Mouse (Mus musculus): ENCODE measurements around the gene Gm26965.
A peak's percentile ranks its signal among the peaks of the same experiment; 100 is the strongest.
"Not testable (repeated sequence)": the region's sequence is repeated elsewhere in the genome, so short reads cannot be mapped to it uniquely, and the experiment has no call there.

Gene Gm26965

GRCm38 (mm10) chr13:67525753-67526410, at the start of gene Gm26965, which contains the start of gene Zfp87:
Gene Gm26965, minus strand, starts transcription at chr13:67526151.
Gene Zfp87, minus strand, starts transcription at chr13:67526177.
- DNase-seq: peak; percentile 95 to 96

- DNase-seq: no peak
Measured at GRCm38 (mm10) chr13:67572591-67573189, 46.7 kb upstream of the Gm26965 start.

GRCm38 (mm10) chr13:67553730-67554129, 27.8 kb upstream of the Gm26965 start, which contains the start of gene Zfp748:
Gene Zfp748, minus strand, starts transcription at chr13:67553830.
- DNase-seq: no peak

DNA sequence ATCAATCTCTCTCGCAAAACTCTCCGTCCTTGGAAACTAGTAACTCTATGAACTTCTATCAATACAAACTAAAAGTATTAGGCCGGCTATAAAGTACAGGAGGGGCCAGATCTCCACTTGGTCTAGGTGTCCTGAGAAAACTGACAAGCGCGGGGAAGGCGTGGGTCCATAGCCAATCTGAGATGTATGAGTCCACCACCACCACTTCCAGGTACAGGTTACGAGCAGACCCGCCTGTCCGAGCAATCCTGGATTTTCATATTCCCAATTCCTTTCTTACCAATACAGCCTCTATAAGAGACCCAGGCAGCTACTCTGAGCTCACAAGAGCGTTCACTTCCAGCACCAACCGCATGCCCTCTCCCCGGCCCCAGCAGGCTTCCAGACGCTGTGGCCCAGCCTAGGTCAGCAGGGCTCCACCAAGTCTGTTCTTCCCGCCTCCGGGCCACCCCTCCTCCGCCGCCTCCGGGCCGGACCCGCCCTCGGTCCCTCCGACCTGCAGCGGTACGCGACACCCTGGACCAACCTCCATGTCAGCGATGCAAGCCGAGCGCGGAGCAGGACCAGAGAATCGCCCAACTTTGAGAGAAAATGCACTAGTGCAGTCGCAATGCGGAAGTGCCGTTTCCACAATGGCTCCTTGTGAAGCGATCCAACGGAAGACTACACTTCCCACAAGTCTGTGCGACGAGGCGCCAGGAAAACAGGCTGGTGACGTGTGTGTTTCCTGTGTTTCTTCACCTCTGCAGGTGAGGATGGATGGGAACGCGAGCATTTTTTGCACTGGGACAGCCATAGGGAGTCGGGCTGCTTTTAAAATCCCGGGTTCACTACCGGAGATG, 26.8 kb upstream of the Gm26965 start:
- peak; percentile 89 to 90 for DNase-seq

GRCm38 (mm10) chr13:67545941-67546340, 20.0 kb upstream of the Gm26965 start:
- no peak for DNase-seq

GRCm38 (mm10) chr13:67527049-67527730, 1.2 kb upstream of the Gm26965 start:
- no peak for DNase-seq

GRCm38 (mm10) chr13:67500908-67501307, 25.0 kb downstream of the Gm26965 start:
- DNase-seq: peak in 1 of 2 experiments; percentile 10

DNA sequence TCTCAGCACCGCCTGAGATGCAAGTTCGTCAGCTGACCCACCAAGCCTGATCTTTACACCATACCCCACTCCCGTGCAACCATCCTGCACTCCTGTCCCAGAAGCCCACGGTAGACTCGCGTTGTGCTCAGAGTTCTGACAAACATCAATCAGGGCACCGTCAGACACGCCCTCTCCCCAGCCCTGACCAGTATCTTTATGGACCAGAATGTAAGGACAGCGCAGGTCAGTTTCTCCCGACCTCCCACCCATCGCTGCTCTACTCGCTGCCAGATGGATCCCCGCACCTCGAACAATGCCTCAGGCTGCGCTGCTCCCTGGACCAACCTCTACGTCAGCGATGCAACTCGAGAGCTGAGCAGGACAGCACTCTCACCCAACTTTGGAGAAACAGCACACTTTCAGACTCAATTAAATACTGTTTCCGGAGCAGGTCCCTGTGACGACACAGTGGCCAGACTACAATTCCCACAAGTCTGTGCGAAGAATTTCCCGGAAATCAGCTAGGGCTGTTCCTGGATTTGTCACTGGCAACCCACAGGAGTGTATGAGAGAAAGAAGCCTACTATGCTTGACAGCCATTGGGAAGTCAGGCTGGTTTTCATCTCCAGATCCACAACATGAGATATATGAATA, 25.7 kb downstream of the Gm26965 start, which contains the start of gene Zfp58:
TSS of gene Zfp58 (minus strand) at position 472 of the 636 bp plus-strand sequence.
- DNase-seq: peak; percentile 86 to 87

DNA sequence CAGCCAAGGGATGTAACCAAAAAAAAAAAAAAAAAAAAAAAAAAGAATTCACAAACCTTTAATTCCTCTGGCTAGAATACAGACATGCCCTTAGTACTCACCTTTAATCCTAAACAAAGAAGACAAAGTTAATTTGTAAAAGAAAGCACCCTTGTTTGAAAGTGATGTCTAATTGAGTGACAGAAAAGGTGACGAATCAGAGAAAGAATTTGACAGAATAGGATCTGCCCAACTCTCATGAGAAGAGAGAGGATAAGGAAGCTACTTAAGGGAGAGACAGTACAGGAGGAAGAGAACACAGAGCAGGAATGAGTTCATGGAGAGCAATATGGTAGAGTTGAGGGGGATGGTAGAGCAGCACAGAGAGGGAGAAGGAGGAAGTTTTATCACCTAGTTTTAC, 30.3 kb downstream of the Gm26965 start:
- no peak for DNase-seq

- DNase-seq: peak in 1 of 2 experiments; percentile 14
Measured at GRCm38 (mm10) chr13:67484424-67484811, 41.5 kb downstream of the Gm26965 start.

GRCm38 (mm10) chr13:67483625-67484423, 42.1 kb downstream of the Gm26965 start, which contains the start of gene Zfp874b:
Gene Zfp874b, minus strand, starts transcription at chr13:67484258.
- DNase-seq: peak; percentile 89 to 91

DNA sequence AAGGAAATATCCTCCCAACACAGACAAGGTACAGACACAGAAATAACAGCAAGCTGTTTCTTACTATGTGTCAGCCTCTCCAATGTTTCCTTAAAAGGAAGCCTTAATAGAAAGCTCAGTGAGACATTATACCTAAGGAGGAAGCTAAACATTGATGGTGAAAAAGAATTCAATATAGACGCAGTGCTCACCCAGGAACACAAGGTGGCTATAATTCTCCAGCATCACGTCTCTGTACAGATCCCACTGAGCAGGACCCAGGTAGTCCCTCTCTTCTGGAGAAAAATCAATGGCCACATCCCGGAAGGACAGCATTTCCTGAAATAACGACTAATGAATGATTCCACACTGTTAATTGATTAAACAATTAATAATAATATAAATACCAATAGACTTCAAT, 44.4 kb downstream of the Gm26965 start:
- no peak for DNase-seq

DNA sequence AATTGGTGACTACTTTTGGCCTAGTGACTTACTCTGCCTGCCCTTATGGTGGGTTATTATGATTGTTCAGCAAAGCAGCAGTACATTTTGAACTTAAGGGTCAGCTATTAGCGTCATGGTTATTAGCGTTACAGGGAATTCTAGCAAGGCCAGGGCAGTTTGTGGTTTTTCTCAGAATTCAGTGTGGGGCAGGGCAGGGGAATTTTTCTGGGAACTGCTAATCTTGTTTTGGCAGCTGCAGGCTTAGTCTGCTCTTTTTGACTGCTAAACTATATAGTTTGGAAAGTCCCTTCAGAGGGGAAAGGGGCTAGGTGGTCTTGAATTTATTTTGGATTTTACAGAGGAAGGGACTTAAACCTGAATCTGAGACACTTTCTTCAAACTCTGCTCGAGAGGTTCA, 56.7 kb downstream of the Gm26965 start:
- no peak for DNase-seq

GRCm38 (mm10) chr13:67463506-67464185, 62.3 kb downstream of the Gm26965 start:
- not testable (repeated sequence) for DNase-seq

DNA sequence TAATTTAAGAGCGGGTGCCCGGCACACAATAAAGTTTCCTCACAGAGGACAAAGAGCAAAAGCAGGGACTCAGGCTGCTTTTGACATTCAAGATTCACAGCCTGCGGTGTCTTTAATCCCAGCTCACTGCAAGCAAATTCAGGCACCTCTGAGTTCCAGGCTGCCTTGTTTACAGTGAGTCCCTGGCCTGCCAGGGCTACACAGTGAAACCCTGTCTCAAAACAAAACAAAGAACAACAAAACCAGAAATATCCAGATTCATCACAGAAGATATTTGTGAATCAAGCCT, 74.0 kb downstream of the Gm26965 start:
- peak; percentile 6 for DNase-seq

- peak; percentile 88 to 93 for DNase-seq
Measured at GRCm38 (mm10) chr13:67451172-67452020, 74.6 kb downstream of the Gm26965 start, which contains the start of gene Zfp874a. Gene Zfp874a, minus strand, starts transcription at chr13:67451624.
